Mouse (Mus musculus): ENCODE results near the gene Hlf. TPM values are rescaled to one million over a fixed set of nuclear protein-coding genes. Genes with fewer than 3 reads are reported as not detected.

Gene Hlf
- polyA plus RNA-seq, 1 experiment from 2014 or later = 4.3 TPM

- Histone ChIP-seq H3K4me3 (ENCODE audit: control insufficient read depth in 1 of 2, insufficient read depth in 1 of 2, low read depth in 1 of 2, low read length in 2 of 2) (0 out of 4 replicates have a peak overlapping the region, but pooled peaks of 1 of the 2 experiments have one; percentile 8), H3K4me1 (ENCODE audit: control insufficient read depth in 2 of 2, insufficient read depth in 2 of 2, low read length in 2 of 2) (peaks cover 23 to 32% of the 10 kb centered on the region in 2 experiments), H3K4me2 (ENCODE audit: low read length) (peak overlapping the region; percentile 49), H3K36me3 (ENCODE audit: control insufficient read depth, insufficient read depth, low read length) (0 out of 2 replicates have a peak, but pooled peaks cover 3% of the 10 kb centered on the region), H3K9ac (ENCODE audit: low read length) (peak overlapping the region; percentile 47), H3K9me3 (ENCODE audit: control insufficient read depth, low read length) (no peaks in the 10 kb centered on the region), H3K27me3 (ENCODE audit: control insufficient read depth, insufficient read depth, low read length) (no peaks in the 10 kb centered on the region), H3K27ac (replicated peaks in 1 of 2; ENCODE audit: control insufficient read depth in 1 of 2, insufficient read depth in 1 of 2, low read depth in 2 of 2, low read length in 2 of 2) (peak overlapping the region; percentile 86 to 89)
- WGBS = 7% methylated on average over 6 of the region's 6 CpGs
- peak; percentile 91 for ATAC-seq (ENCODE audit: insufficient number of reproducible peaks, insufficient read depth, low FRiP score, low read depth)
Observed at GRCm38 (mm10) chr11:90382005-90382611, 8.6 kb downstream of the Hlf start.

DNA sequence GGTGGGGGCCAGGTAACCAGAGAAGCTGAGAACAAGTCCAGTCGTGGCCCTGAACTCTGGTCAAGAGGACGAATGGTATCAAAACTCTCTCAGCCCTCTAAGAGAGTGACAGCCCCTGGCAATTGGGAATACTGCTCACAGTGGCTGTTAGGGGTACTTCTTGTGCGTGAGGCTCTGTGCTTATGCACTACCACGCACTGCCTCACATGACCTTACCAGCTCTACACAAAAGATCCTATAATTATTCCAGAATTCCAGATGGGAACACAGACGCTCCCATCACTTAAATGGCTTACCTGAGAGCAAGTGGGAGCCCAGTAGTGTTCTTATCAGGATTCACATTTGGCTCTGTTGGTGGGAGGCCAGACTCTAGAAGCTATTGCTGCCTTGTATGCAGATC lies 9.6 kb downstream of the Hlf start:
- H3K27ac ChIP-seq (replicated peaks in 1 of 2; ENCODE audit: control insufficient read depth in 1 of 2, insufficient read depth in 1 of 2, low read depth in 2 of 2, low read length in 2 of 2) = peak overlapping the region; percentile 10 to 23; a peak in 1 of 4 replicates
- no peak for ATAC-seq (ENCODE audit: insufficient number of reproducible peaks, insufficient read depth, low FRiP score, low read depth)
- WGBS = 41% methylated on average over 5 of the region's 5 CpGs

GRCm38 (mm10) chr11:90380131-90380685 lies 10.5 kb downstream of the Hlf start:
- Histone ChIP-seq H3K27me3 (ENCODE audit: control insufficient read depth, insufficient read depth, low read length) (no peaks in the 10 kb centered on the region), H3K36me3 (ENCODE audit: control insufficient read depth, insufficient read depth, low read length) (no peaks in the 10 kb centered on the region), H3K4me1 (ENCODE audit: control insufficient read depth in 2 of 2, insufficient read depth in 2 of 2, low read length in 2 of 2) (peaks cover 23 to 32% of the 10 kb centered on the region in 2 experiments), H3K27ac (replicated peaks in 1 of 2; ENCODE audit: control insufficient read depth in 1 of 2, insufficient read depth in 1 of 2, low read depth in 2 of 2, low read length in 2 of 2) (no peak overlapping the region), H3K9ac (ENCODE audit: low read length) (no peak overlapping the region), H3K9me3 (ENCODE audit: control insufficient read depth, low read length) (no peaks in the 10 kb centered on the region), H3K4me2 (ENCODE audit: low read length) (no peak overlapping the region), H3K4me3 (ENCODE audit: control insufficient read depth in 1 of 2, insufficient read depth in 1 of 2, low read depth in 1 of 2, low read length in 2 of 2) (no peak overlapping the region)
- no peak for ATAC-seq (ENCODE audit: insufficient number of reproducible peaks, insufficient read depth, low FRiP score, low read depth)
- 76% methylated on average over 10 of the region's 10 CpGs for WGBS

More for the DNA sequence above, 9.6 kb downstream of the Hlf start:
- H3K9ac ChIP-seq (ENCODE audit: low read length) = no peak overlapping the region
- no peaks in the 10 kb centered on the region for H3K27me3 ChIP-seq (ENCODE audit: control insufficient read depth, insufficient read depth, low read length)
- H3K4me2 ChIP-seq (ENCODE audit: low read length) = no peak overlapping the region
- no peaks in the 10 kb centered on the region for H3K36me3 ChIP-seq (ENCODE audit: control insufficient read depth, insufficient read depth, low read length)
- no peaks in the 10 kb centered on the region for H3K9me3 ChIP-seq (ENCODE audit: control insufficient read depth, low read length)
- peaks cover 23 to 32% of the 10 kb centered on the region in 2 experiments for H3K4me1 ChIP-seq (ENCODE audit: control insufficient read depth in 2 of 2, insufficient read depth in 2 of 2, low read length in 2 of 2)
- H3K4me3 ChIP-seq (ENCODE audit: control insufficient read depth in 1 of 2, insufficient read depth in 1 of 2, low read depth in 1 of 2, low read length in 2 of 2) = no peak overlapping the region

- Histone ChIP-seq H3K4me2 (ENCODE audit: low read length) (no peak overlapping the region), H3K4me3 (ENCODE audit: control insufficient read depth in 1 of 2, insufficient read depth in 1 of 2, low read depth in 1 of 2, low read length in 2 of 2) (no peak overlapping the region)
- WGBS = 90% methylated on average over 5 of the region's 5 CpGs
Observed at GRCm38 (mm10) chr11:90378008-90378407, 12.7 kb downstream of the Hlf start.

GRCm38 (mm10) chr11:90376436-90376835 lies 14.3 kb downstream of the Hlf start:
- no peak for ATAC-seq (ENCODE audit: insufficient number of reproducible peaks, insufficient read depth, low FRiP score, low read depth)

More at GRCm38 (mm10) chr11:90378008-90378407, 12.7 kb downstream of the Hlf start:
- no peak overlapping the region for H3K9ac ChIP-seq (ENCODE audit: low read length)
- no peaks in the 10 kb centered on the region for H3K27me3 ChIP-seq (ENCODE audit: control insufficient read depth, insufficient read depth, low read length)
- no peak for ATAC-seq (ENCODE audit: insufficient number of reproducible peaks, insufficient read depth, low FRiP score, low read depth)
- no peaks in the 10 kb centered on the region for H3K9me3 ChIP-seq (ENCODE audit: control insufficient read depth, low read length)
- H3K36me3 ChIP-seq (ENCODE audit: control insufficient read depth, insufficient read depth, low read length) = no peaks in the 10 kb centered on the region
- peaks cover 20 to 29% of the 10 kb centered on the region in 2 experiments for H3K4me1 ChIP-seq (ENCODE audit: control insufficient read depth in 2 of 2, insufficient read depth in 2 of 2, low read length in 2 of 2)
- H3K27ac ChIP-seq (replicated peaks in 1 of 2; ENCODE audit: control insufficient read depth in 1 of 2, insufficient read depth in 1 of 2, low read depth in 2 of 2, low read length in 2 of 2) = no peak overlapping the region

GRCm38 (mm10) chr11:90371470-90372100 lies 19.1 kb downstream of the Hlf start:
- no peaks in the 10 kb centered on the region for H3K9me3 ChIP-seq (ENCODE audit: control insufficient read depth, low read length)
- H3K27me3 ChIP-seq (ENCODE audit: control insufficient read depth, insufficient read depth, low read length) = no peaks in the 10 kb centered on the region
- H3K4me2 ChIP-seq (ENCODE audit: low read length) = peak overlapping the region; percentile 59; the same call in 1 of the 2 replicates
- no peak overlapping the region for H3K9ac ChIP-seq (ENCODE audit: low read length)
- H3K4me3 ChIP-seq (ENCODE audit: control insufficient read depth in 1 of 2, insufficient read depth in 1 of 2, low read depth in 1 of 2, low read length in 2 of 2) = no peak overlapping the region
- H3K36me3 ChIP-seq (ENCODE audit: control insufficient read depth, insufficient read depth, low read length) = no peaks in the 10 kb centered on the region
- no peak for ATAC-seq (ENCODE audit: insufficient number of reproducible peaks, insufficient read depth, low FRiP score, low read depth)
- 56% methylated on average over 8 of the region's 8 CpGs for WGBS
- peaks cover 29 to 38% of the 10 kb centered on the region in 2 experiments for H3K4me1 ChIP-seq (ENCODE audit: control insufficient read depth in 2 of 2, insufficient read depth in 2 of 2, low read length in 2 of 2)
- H3K27ac ChIP-seq (replicated peaks in 1 of 2; ENCODE audit: control insufficient read depth in 1 of 2, insufficient read depth in 1 of 2, low read depth in 2 of 2, low read length in 2 of 2) = no peak overlapping the region

More at GRCm38 (mm10) chr11:90376436-90376835, 14.3 kb downstream of the Hlf start:
- H3K27me3 ChIP-seq (ENCODE audit: control insufficient read depth, insufficient read depth, low read length) = no peaks in the 10 kb centered on the region
- H3K4me2 ChIP-seq (ENCODE audit: low read length) = no peak overlapping the region
- no peak overlapping the region for H3K9ac ChIP-seq (ENCODE audit: low read length)
- no peaks in the 10 kb centered on the region for H3K9me3 ChIP-seq (ENCODE audit: control insufficient read depth, low read length)
- WGBS = 85% methylated on average over 9 of the region's 9 CpGs
- peaks cover 11 to 21% of the 10 kb centered on the region in 2 experiments for H3K4me1 ChIP-seq (ENCODE audit: control insufficient read depth in 2 of 2, insufficient read depth in 2 of 2, low read length in 2 of 2)
- no peak overlapping the region for H3K4me3 ChIP-seq (ENCODE audit: control insufficient read depth in 1 of 2, insufficient read depth in 1 of 2, low read depth in 1 of 2, low read length in 2 of 2)
- H3K36me3 ChIP-seq (ENCODE audit: control insufficient read depth, insufficient read depth, low read length) = no peaks in the 10 kb centered on the region
- no peak overlapping the region for H3K27ac ChIP-seq (replicated peaks in 1 of 2; ENCODE audit: control insufficient read depth in 1 of 2, insufficient read depth in 1 of 2, low read depth in 2 of 2, low read length in 2 of 2)

- Histone ChIP-seq H3K9ac (ENCODE audit: low read length) (no peak overlapping the region; the same call in 1 of the 2 replicates), H3K27ac (replicated peaks in 1 of 2; ENCODE audit: control insufficient read depth in 1 of 2, insufficient read depth in 1 of 2, low read depth in 2 of 2, low read length in 2 of 2) (0 out of 4 replicates have a peak overlapping the region, but pooled peaks of 1 of the 2 experiments have one; percentile 92), H3K4me2 (ENCODE audit: low read length) (peak overlapping the region; percentile 59), H3K27me3 (ENCODE audit: control insufficient read depth, insufficient read depth, low read length) (no peaks in the 10 kb centered on the region), H3K4me1 (ENCODE audit: control insufficient read depth in 2 of 2, insufficient read depth in 2 of 2, low read length in 2 of 2) (peaks cover 29 to 38% of the 10 kb centered on the region in 2 experiments), H3K4me3 (ENCODE audit: control insufficient read depth in 1 of 2, insufficient read depth in 1 of 2, low read depth in 1 of 2, low read length in 2 of 2) (no peak overlapping the region), H3K36me3 (ENCODE audit: control insufficient read depth, insufficient read depth, low read length) (no peaks in the 10 kb centered on the region), H3K9me3 (ENCODE audit: control insufficient read depth, low read length) (no peaks in the 10 kb centered on the region)
- no peak for ATAC-seq (ENCODE audit: insufficient number of reproducible peaks, insufficient read depth, low FRiP score, low read depth)
- 16% methylated on average over 11 of the region's 11 CpGs for WGBS
Observed at GRCm38 (mm10) chr11:90370789-90371291, 19.9 kb downstream of the Hlf start.
